Mouse (Mus musculus): Measurements from ENCODE around the gene Maea. TPM values are rescaled to one million over a fixed set of nuclear protein-coding genes. Genes with fewer than 3 reads are reported as not detected.

Gene Maea
- total RNA-seq, 2 experiments from 2014 or later, result 92.7 to 92.8 TPM

Other genes with a start within 250 kb of the Maea start
- under 1 TPM; 0.16 to 0.31 TPM for gene Slc5a1, start 231.3 kb upstream of the Maea start, total RNA-seq (2021)
- 10 to 100 TPM in 1 of 2 experiments, 1 to 10 TPM in 1; 3.4 to 13.6 TPM for gene Spon2, start 117.1 kb upstream of the Maea start, total RNA-seq (2021)
- gene Ctbp1, start 60.5 kb upstream of the Maea start, total RNA-seq (2021), result 100 to 1,000 TPM; 208 to 209 TPM
- gene Uvssa, start 43.0 kb downstream of the Maea start, total RNA-seq (2021), result 1 to 10 TPM; 3.2 TPM
- gene Nkx1-1, start 98.5 kb downstream of the Maea start, total RNA-seq (2021), result not detected

Measured in heart, postnatal 25 days (tissue).